Mouse (Mus musculus): ENCODE measurements around the gene Hmgn1.

DNA sequence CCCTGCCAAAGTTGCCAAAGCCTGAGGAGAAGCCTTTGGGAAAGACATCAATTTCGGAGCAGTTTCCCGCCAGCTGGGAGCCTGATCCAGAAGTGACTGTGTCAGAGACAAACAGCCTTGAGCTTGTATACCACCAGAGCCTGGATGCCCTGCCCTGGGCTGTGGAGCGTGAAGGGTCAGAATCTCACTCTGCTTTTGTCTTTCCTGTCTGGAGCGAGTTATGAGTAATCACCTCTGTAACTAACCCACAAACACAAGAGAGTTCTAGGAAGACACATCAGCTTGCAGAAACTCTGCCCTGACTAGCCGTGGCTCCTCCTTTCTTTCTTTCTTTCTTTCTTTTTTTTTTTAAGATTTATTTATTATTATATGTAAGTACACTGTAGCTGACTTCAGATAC, 31.6 kb downstream of the Hmgn1 start:
- no peak for TF ChIP-seq GATA1 (IDR thresholded peaks at IDR 0.05; ENCODE audit: borderline replicate concordance, low read length)
- TF ChIP-seq CTCF (IDR thresholded peaks at IDR 0.05; ENCODE audit: low read depth, low read length): no peak
- TF ChIP-seq GATA2 (IDR thresholded peaks at IDR 0.05; ENCODE audit: borderline replicate concordance, low read depth, low read length): no peak
- TF ChIP-seq TAL1 (conservative IDR thresholded peaks at IDR 0.05; ENCODE audit: low read depth, low read length): no peak
